Mouse (Mus musculus) ES-Bruce4 (cell line): ENCODE results near the gene Entpd4b. TPM values are rescaled to one million over a fixed set of nuclear protein-coding genes. Genes with fewer than 3 reads are reported as not detected.
"Not testable (repeated sequence)": the region's sequence is repeated elsewhere in the genome, so short reads cannot be mapped to it uniquely, and the experiment has no call there.

Experiments
- H3K27ac ChIP-seq: 2 replicates; pipeline ENCODE4 v1.5.1; 2012; ENCODE audit warnings: low read length, inconsistent platforms; ENCODE audit not compliant: insufficient read depth
- H3K27me3 ChIP-seq: 2 replicates; pipeline ENCODE4 v1.6.1; 2012; ENCODE audit warnings: mild to moderate bottlenecking, low read length, inconsistent platforms; ENCODE audit not compliant: control insufficient read depth, poor library complexity, insufficient read depth, severe bottlenecking
- H3K36me3 ChIP-seq: 2 replicates; pipeline ENCODE4 v1.6.1; 2012; ENCODE audit warnings: inconsistent platforms, mild to moderate bottlenecking, low read length, moderate library complexity; ENCODE audit not compliant: control insufficient read depth, poor library complexity, insufficient read depth, severe bottlenecking
- H3K4me1 ChIP-seq: one replicate; pipeline ENCODE4 v1.8.1; 2011; ENCODE audit warnings: low read length; ENCODE audit not compliant: control insufficient read depth, insufficient read depth
- H3K4me3 ChIP-seq: 2 replicates; pipeline ENCODE4 v1.5.1; 2011; ENCODE audit warnings: low read depth, mild to moderate bottlenecking, low read length
- H3K9ac ChIP-seq: 2 replicates; pipeline ENCODE4 v1.6.1; 2012; ENCODE audit warnings: low read depth, mild to moderate bottlenecking, inconsistent platforms; ENCODE audit not compliant: poor library complexity, severe bottlenecking
- H3K9me3 ChIP-seq: replicated peaks from 2 replicates; pipeline ENCODE4 v1.6.1; 2012; ENCODE audit warnings: mild to moderate bottlenecking, low read length, inconsistent platforms; ENCODE audit not compliant: control insufficient read depth, poor library complexity, insufficient read depth, severe bottlenecking
- polyA plus RNA-seq: library from polyadenylated mRNA; stranded (reverse); fragments of >200 nt; gene quantifications from 2 replicates; pipeline ENCODE4 v1.2.4, GENCODE M21; 2011; ENCODE audit warnings: low read depth; ENCODE audit not compliant: missing spikeins, insufficient read depth, insufficient read length

The Entpd4b gene
- polyA plus RNA-seq, result 3.8 and 4.6 TPM in 2 replicates

DNA sequence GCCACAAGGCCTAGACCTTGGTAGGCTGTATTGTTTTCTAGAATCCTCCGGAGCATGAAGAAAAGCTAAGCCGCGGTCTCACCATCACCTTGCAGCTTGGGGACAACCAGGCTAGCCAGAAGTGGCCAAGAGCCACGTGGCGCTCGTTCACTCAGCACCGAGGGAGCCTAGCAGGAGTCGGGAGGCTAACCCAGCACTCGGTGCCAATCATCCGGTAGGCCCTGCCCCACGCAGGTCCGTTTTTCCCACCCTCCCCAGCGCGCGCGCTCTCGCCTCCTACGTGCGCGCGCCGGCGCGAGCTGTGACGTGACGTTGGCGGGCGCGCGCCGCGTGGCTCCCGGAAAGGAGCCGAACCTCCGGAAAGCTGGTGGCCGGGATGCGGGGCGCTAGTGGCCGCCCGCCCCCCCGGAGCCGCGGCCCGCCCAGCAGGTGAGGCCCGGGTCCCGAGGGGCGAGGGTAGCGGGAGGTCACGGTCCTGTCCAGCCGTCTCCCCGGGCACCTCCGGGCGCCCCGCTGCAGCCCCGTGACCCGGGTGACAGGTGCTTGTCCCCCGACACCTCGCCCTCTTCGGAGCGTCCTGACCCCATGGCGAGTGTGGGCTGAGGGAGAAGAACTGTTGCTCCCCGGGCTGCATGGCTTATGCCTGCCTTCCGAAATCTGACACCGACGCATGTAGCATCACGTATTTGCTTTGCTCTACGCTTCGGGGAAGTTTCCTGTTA lies at the start of gene Entpd4b:
Gene Entpd4b, plus strand, starts transcription at position 315 of the 722 bp plus-strand sequence.
- not testable (repeated sequence) for H3K4me1 ChIP-seq, H3K27ac ChIP-seq, H3K27me3 ChIP-seq, H3K36me3 ChIP-seq, H3K9ac ChIP-seq, H3K4me3 ChIP-seq, H3K9me3 ChIP-seq

GRCm38 (mm10) chr14:69507000-69507399 lies 48.2 kb upstream of the Entpd4b start:
- not testable (repeated sequence) for H3K9ac ChIP-seq, H3K4me1 ChIP-seq, H3K36me3 ChIP-seq, H3K27me3 ChIP-seq, H3K27ac ChIP-seq, H3K9me3 ChIP-seq, H3K4me3 ChIP-seq

- H3K4me1 ChIP-seq, H3K4me3 ChIP-seq, H3K27me3 ChIP-seq, H3K27ac ChIP-seq, H3K9me3 ChIP-seq, H3K9ac ChIP-seq, H3K36me3 ChIP-seq: not testable (repeated sequence)
These were observed 42.8 kb upstream of the Entpd4b start, which contains the start of gene Gm27179 for GRCm38 (mm10) chr14:69512449-69512848. TSS of gene Gm27179 (minus strand) at chr14:69512549.

- not testable (repeated sequence) for H3K4me3 ChIP-seq, H3K27ac ChIP-seq, H3K9ac ChIP-seq, H3K4me1 ChIP-seq, H3K36me3 ChIP-seq, H3K9me3 ChIP-seq, H3K27me3 ChIP-seq
These were observed 34.4 kb upstream of the Entpd4b start for GRCm38 (mm10) chr14:69520810-69521209.

- not testable (repeated sequence) for H3K27ac ChIP-seq, H3K4me3 ChIP-seq, H3K4me1 ChIP-seq, H3K9me3 ChIP-seq, H3K9ac ChIP-seq, H3K27me3 ChIP-seq, H3K36me3 ChIP-seq
These were observed 32.2 kb upstream of the Entpd4b start for GRCm38 (mm10) chr14:69523001-69523400.

DNA sequence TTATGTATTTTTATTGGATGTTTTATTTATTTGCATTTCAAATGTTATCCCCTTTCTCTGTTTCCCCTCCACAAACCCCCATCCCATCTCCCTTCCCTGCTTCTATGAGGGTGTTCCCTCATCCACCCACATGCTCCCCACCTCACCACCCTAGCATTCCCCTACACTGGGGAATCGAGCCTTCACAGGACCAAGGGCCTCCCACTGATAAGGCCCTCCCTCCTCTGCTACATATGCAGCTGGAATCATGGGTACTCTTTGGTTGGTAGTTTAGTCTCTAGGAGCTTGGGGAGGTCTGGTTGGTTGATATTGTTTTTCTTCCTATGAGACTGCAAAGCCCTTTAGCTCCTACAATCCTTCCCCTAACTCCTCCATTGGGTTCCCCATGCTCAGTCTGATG lies 29.0 kb upstream of the Entpd4b start:
- not testable (repeated sequence) for H3K36me3 ChIP-seq, H3K4me3 ChIP-seq, H3K9me3 ChIP-seq, H3K27ac ChIP-seq, H3K9ac ChIP-seq, H3K27me3 ChIP-seq, H3K4me1 ChIP-seq

DNA sequence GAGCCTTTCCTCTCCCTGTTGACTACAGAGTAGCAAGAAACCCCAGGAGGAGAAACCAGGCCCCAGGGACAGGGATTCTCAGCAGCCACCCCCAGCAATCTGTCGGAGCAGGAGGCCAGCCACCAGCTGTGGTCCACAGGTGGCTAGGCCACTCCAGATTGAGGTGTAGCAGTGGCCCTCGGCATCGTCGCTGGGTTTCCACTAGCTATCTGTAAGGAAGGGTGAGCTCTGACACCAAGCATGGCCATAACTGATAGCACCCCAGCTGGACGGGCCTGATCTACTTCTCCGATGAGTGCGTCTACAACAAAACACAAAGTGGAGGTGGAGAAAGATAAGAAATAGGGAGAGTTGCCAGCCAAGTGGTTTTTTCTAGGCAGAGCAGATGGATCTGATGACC lies 18.7 kb upstream of the Entpd4b start:
- H3K27me3 ChIP-seq, H3K4me1 ChIP-seq, H3K9me3 ChIP-seq, H3K27ac ChIP-seq, H3K4me3 ChIP-seq, H3K36me3 ChIP-seq, H3K9ac ChIP-seq: not testable (repeated sequence)

- not testable (repeated sequence) for H3K9me3 ChIP-seq, H3K36me3 ChIP-seq, H3K27ac ChIP-seq, H3K27me3 ChIP-seq, H3K4me3 ChIP-seq, H3K4me1 ChIP-seq, H3K9ac ChIP-seq
These were observed 15.1 kb upstream of the Entpd4b start for GRCm38 (mm10) chr14:69540113-69540512.

GRCm38 (mm10) chr14:69542695-69543094 lies 12.5 kb upstream of the Entpd4b start:
- H3K27ac ChIP-seq, H3K9ac ChIP-seq, H3K4me1 ChIP-seq, H3K36me3 ChIP-seq, H3K9me3 ChIP-seq, H3K4me3 ChIP-seq, H3K27me3 ChIP-seq: not testable (repeated sequence)

DNA sequence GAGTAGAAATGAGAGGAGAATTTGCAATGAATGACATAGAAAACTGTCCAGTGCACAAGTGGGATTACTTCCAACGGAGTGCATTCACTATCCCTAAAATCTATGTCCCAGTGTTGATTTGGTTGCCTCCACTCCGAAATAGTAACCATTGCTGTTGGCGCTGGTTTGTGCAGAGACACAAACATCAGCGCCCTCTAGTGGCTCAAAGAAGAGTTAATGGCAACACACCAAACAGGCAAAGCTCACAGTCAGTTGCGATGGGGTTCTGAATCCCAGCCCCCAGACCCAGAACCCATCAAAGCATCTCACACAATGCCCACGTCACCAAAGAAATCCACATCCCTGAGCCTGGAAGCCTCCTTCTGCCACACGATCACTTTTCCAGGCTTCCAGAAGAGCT lies 11.2 kb upstream of the Entpd4b start:
- not testable (repeated sequence) for H3K27me3 ChIP-seq, H3K27ac ChIP-seq, H3K9me3 ChIP-seq, H3K9ac ChIP-seq, H3K4me1 ChIP-seq, H3K4me3 ChIP-seq, H3K36me3 ChIP-seq
